Mouse (Mus musculus): ENCODE measurements around the gene Atp1a3. TPM values are rescaled to one million over a fixed set of nuclear protein-coding genes. Genes with fewer than 3 reads are reported as not detected.

Atp1a3 gene
- total and polyA plus RNA-seq, 3 experiments, result 0.39 to 1.7 (median 1.2) TPM

GRCm38 (mm10) chr7:24967966-24968365, 37.8 kb downstream of the Atp1a3 start:
- Histone ChIP-seq H3K9ac (ENCODE audit: low read depth, low read length) (no peak overlapping the region), H3K4me3 (no peak overlapping the region), H3K4me1 (ENCODE audit: control insufficient read depth, insufficient read depth, low read length) (peaks cover 1% of the 10 kb centered on the region; the same call in 1 of the 2 replicates), H3K27ac (no peak overlapping the region), H3K27me3 (ENCODE audit: control insufficient read depth, insufficient read depth, low read length) (no peaks in the 10 kb centered on the region), H3K36me3 (ENCODE audit: control insufficient read depth, insufficient read depth, low read length) (peaks cover 3% of the 10 kb centered on the region), H3K79me2 (replicated peaks; ENCODE audit: control insufficient read depth, insufficient read depth, low read length) (no peaks in the 10 kb centered on the region)
- no peak for DNase-seq
- WGBS, result 84% methylated on average over 8 of the region's 8 CpGs
- TF ChIP-seq CTCF (IDR thresholded peaks at IDR 0.05), result no peak
- TF ChIP-seq POLR2A (IDR thresholded peaks at IDR 0.05; ENCODE audit: insufficient read depth, low read depth, low read length), result no peak
- TF ChIP-seq EP300 (IDR thresholded peaks at IDR 0.05; ENCODE audit: insufficient read depth, low read depth, low read length), result no peak
- intact Hi-C loops (cut with DNase I), result no loop called here

DNA sequence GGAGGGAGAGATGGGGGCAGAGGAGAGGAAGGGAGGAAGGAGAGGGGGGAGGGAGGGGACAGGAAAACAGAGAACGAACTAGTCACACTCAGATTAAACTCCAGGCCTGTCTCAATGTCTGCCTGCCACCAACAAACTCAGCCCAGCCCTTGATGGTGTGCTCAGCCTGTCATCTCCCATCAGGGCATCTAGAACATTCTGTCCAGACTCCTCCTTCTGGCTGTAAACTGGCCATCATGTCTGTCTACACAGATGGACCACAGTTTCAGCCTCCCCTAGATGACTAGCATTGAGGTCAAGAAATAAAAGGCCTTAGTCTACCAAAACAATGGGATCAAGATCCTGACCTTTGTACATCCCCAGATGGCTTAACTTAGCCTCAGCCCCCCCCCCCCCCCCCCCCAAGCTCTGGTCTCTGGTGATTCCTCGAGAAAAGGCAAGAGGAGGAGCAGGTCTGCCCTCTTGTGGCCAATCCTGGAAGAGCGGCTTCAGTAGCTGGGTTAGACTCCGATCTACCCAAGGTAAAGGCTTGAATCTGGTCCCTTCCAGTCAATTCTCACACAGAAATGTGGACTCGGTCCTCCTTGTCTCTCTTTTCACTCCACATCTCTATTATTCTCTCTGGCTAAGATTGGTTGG, 40.7 kb downstream of the Atp1a3 start:
- DNase-seq, result peak; percentile 76 to 86
- H3K36me3 ChIP-seq (ENCODE audit: control insufficient read depth, insufficient read depth, low read length), result no peaks in the 10 kb centered on the region
- H3K9ac ChIP-seq (ENCODE audit: low read depth, low read length), result no peak overlapping the region
- H3K4me1 ChIP-seq (ENCODE audit: control insufficient read depth, insufficient read depth, low read length), result no peaks in the 10 kb centered on the region
- no peaks in the 10 kb centered on the region for H3K79me2 ChIP-seq (replicated peaks; ENCODE audit: control insufficient read depth, insufficient read depth, low read length)
- no peaks in the 10 kb centered on the region for H3K27me3 ChIP-seq (ENCODE audit: control insufficient read depth, insufficient read depth, low read length)
- H3K4me3 ChIP-seq, result no peak overlapping the region
- intact Hi-C loops (cut with DNase I), result loop anchor here (1.0 kb wide), 1 partner anchor 75 kb away; no protein-coding TSS in a partner anchor
- WGBS, result 7% methylated on average over 5 of the region's 5 CpGs
- TF ChIP-seq CTCF (IDR thresholded peaks at IDR 0.05) (peak; percentile 75), POLR2A (IDR thresholded peaks at IDR 0.05; ENCODE audit: insufficient read depth, low read depth, low read length) (no peak), EP300 (IDR thresholded peaks at IDR 0.05; ENCODE audit: insufficient read depth, low read depth, low read length) (no peak)
- H3K27ac ChIP-seq, result no peak overlapping the region

DNA sequence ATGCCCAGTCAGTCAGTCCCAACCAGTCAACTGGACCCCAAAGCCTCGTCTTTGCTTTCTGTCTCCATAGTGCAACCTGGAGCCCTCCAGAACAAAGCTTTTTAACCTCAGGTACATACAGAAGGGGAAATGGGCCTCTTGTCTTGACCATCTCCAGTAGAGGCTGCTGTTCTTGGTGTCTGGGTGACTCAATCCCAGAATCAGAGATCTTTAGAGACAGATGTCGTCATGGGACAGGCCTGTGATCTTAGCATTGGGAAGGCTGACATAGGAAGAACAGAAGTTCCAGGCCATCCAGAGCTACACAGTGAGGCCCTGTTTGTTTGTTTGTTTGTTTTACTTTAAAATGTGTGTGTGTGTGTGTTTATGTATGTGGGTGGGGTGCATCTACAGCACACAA, 41.5 kb downstream of the Atp1a3 start:
- Histone ChIP-seq H3K4me1 (ENCODE audit: control insufficient read depth, insufficient read depth, low read length) (no peaks in the 10 kb centered on the region), H3K27me3 (ENCODE audit: control insufficient read depth, insufficient read depth, low read length) (no peaks in the 10 kb centered on the region), H3K36me3 (ENCODE audit: control insufficient read depth, insufficient read depth, low read length) (no peaks in the 10 kb centered on the region), H3K4me3 (no peak overlapping the region), H3K27ac (no peak overlapping the region), H3K79me2 (replicated peaks; ENCODE audit: control insufficient read depth, insufficient read depth, low read length) (no peaks in the 10 kb centered on the region), H3K9ac (ENCODE audit: low read depth, low read length) (no peak overlapping the region)
- TF ChIP-seq EP300 (IDR thresholded peaks at IDR 0.05; ENCODE audit: insufficient read depth, low read depth, low read length), result no peak
- TF ChIP-seq POLR2A (IDR thresholded peaks at IDR 0.05; ENCODE audit: insufficient read depth, low read depth, low read length), result no peak
- TF ChIP-seq CTCF (IDR thresholded peaks at IDR 0.05), result no peak
- no peak for DNase-seq
- intact Hi-C loops (cut with DNase I), result no loop called here
- 62% methylated on average over 2 of the region's 2 CpGs for WGBS

- H3K4me3 ChIP-seq, result no peak overlapping the region
- intact Hi-C loops (cut with DNase I), result no loop called here
- peaks cover 6% of the 10 kb centered on the region; the same call in 1 of the 2 replicates for H3K27me3 ChIP-seq (ENCODE audit: control insufficient read depth, insufficient read depth, low read length)
- 15% methylated on average over 32 of the region's 33 CpGs for WGBS
- H3K9ac ChIP-seq (ENCODE audit: low read depth, low read length), result no peak overlapping the region
- no peaks in the 10 kb centered on the region for H3K36me3 ChIP-seq (ENCODE audit: control insufficient read depth, insufficient read depth, low read length)
- H3K27ac ChIP-seq, result no peak overlapping the region
- TF ChIP-seq POLR2A (IDR thresholded peaks at IDR 0.05; ENCODE audit: insufficient read depth, low read depth, low read length) (no peak), EP300 (IDR thresholded peaks at IDR 0.05; ENCODE audit: insufficient read depth, low read depth, low read length) (no peak), CTCF (IDR thresholded peaks at IDR 0.05) (no peak)
- no peaks in the 10 kb centered on the region for H3K79me2 ChIP-seq (replicated peaks; ENCODE audit: control insufficient read depth, insufficient read depth, low read length)
- H3K4me1 ChIP-seq (ENCODE audit: control insufficient read depth, insufficient read depth, low read length), result no peaks in the 10 kb centered on the region
- no peak for DNase-seq
These were observed 50.5 kb downstream of the Atp1a3 start for GRCm38 (mm10) chr7:24955226-24955625.

DNA sequence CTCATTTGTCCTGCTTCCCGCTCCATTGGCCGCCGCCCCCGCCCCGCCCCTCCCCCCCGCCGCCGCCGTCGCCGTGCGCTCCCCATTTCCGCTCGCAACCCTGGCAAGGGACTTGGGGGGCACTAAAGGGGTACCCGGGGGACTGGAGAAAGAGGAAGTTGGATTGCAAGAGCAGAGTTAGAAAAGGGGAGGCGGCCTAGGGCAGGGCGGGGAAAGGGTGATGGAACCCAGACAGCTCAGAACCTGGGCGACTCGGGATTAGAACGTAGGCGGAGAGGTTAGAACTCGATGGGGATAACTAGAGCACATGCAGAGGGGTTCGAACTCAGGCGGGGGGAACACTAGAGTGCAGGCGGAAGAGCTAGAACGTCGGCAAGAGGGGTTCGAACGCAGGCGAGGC, 51.3 kb downstream of the Atp1a3 start:
- peaks cover 6% of the 10 kb centered on the region; the same call in 1 of the 2 replicates for H3K27me3 ChIP-seq (ENCODE audit: control insufficient read depth, insufficient read depth, low read length)
- TF ChIP-seq EP300 (IDR thresholded peaks at IDR 0.05; ENCODE audit: insufficient read depth, low read depth, low read length) (no peak), CTCF (IDR thresholded peaks at IDR 0.05) (no peak), POLR2A (IDR thresholded peaks at IDR 0.05; ENCODE audit: insufficient read depth, low read depth, low read length) (no peak)
- peak overlapping the region; percentile 35 for H3K4me3 ChIP-seq
- 1% methylated on average over 25 of the region's 30 CpGs for WGBS
- no peaks in the 10 kb centered on the region for H3K4me1 ChIP-seq (ENCODE audit: control insufficient read depth, insufficient read depth, low read length)
- no peak overlapping the region for H3K27ac ChIP-seq
- intact Hi-C loops (cut with DNase I), result no loop called here
- DNase-seq, result peak in 1 of 2 experiments; percentile 27
- H3K9ac ChIP-seq (ENCODE audit: low read depth, low read length), result peak overlapping the region; percentile 8; the same call in 1 of the 2 replicates
- no peaks in the 10 kb centered on the region for H3K79me2 ChIP-seq (replicated peaks; ENCODE audit: control insufficient read depth, insufficient read depth, low read length)
- no peaks in the 10 kb centered on the region for H3K36me3 ChIP-seq (ENCODE audit: control insufficient read depth, insufficient read depth, low read length)

- Histone ChIP-seq H3K4me3 (peak overlapping the region; percentile 35; the same call in 1 of the 2 replicates), H3K4me1 (ENCODE audit: control insufficient read depth, insufficient read depth, low read length) (no peaks in the 10 kb centered on the region), H3K79me2 (replicated peaks; ENCODE audit: control insufficient read depth, insufficient read depth, low read length) (no peaks in the 10 kb centered on the region), H3K9ac (ENCODE audit: low read depth, low read length) (peak overlapping the region; percentile 45; the same call in 1 of the 2 replicates), H3K27me3 (ENCODE audit: control insufficient read depth, insufficient read depth, low read length) (peaks cover 6% of the 10 kb centered on the region; the same call in 1 of the 2 replicates), H3K36me3 (ENCODE audit: control insufficient read depth, insufficient read depth, low read length) (no peaks in the 10 kb centered on the region), H3K27ac (no peak overlapping the region)
- intact Hi-C loops (cut with DNase I), result no loop called here
- WGBS, result 4% methylated on average over 22 of the region's 24 CpGs
- DNase-seq, result no peak
- TF ChIP-seq CTCF (IDR thresholded peaks at IDR 0.05), result no peak
- no peak for TF ChIP-seq EP300 (IDR thresholded peaks at IDR 0.05; ENCODE audit: insufficient read depth, low read depth, low read length)
- no peak for TF ChIP-seq POLR2A (IDR thresholded peaks at IDR 0.05; ENCODE audit: insufficient read depth, low read depth, low read length)
These were observed 51.8 kb downstream of the Atp1a3 start for GRCm38 (mm10) chr7:24953966-24954365.

Measured in heart, adult 2 months (tissue).